Mouse (Mus musculus): ENCODE results near the gene Ifitm5. TPM values are rescaled to one million over a fixed set of nuclear protein-coding genes. Genes with fewer than 3 reads are reported as not detected.

Ifitm5 gene
- polyA plus RNA-seq, 1 experiment from 2014 or later: 0.82 TPM

DNA sequence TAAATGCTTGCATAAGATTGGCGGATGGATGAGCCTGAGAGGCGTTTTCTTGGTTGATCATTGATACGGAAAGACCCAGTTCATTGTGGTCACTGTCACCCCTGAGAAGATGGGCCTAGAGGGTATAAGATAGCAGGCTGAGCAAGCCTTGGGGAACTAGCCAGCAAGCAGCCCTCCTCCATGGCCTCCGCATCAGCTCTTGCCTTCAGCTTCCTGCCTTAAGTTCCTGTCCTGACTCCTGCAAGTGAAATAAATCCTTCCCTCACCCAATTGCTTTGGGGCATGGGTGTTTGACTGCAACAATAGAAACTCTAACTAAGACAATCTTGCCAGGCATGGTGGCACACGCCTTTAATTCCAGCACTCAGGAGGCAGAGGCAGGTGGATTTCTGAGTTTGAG is 9.9 kb upstream of the Ifitm5 start:
- Histone ChIP-seq H3K27me3 (ENCODE audit: control insufficient read depth, insufficient read depth, low read length) (no peaks in the 10 kb centered on the region), H3K36me3 (ENCODE audit: control insufficient read depth, insufficient read depth, low read length) (no peaks in the 10 kb centered on the region), H3K27ac (replicated peaks in 1 of 2; ENCODE audit: control insufficient read depth in 1 of 2, insufficient read depth in 1 of 2, low read depth in 2 of 2, low read length in 2 of 2) (no peak overlapping the region), H3K9me3 (ENCODE audit: control insufficient read depth, low read length) (no peaks in the 10 kb centered on the region), H3K4me1 (ENCODE audit: control insufficient read depth in 2 of 2, insufficient read depth in 2 of 2, low read length in 2 of 2) (peaks cover 0 to 7% of the 10 kb centered on the region in 2 experiments; a peak in 2 of 4 replicates), H3K4me3 (ENCODE audit: control insufficient read depth in 1 of 2, insufficient read depth in 1 of 2, low read depth in 1 of 2, low read length in 2 of 2) (no peak overlapping the region), H3K4me2 (ENCODE audit: low read length) (no peak overlapping the region), H3K9ac (ENCODE audit: low read length) (no peak overlapping the region)
- ATAC-seq (ENCODE audit: insufficient number of reproducible peaks, insufficient read depth, low FRiP score, low read depth): no peak
- 78% methylated on average over 5 of the region's 5 CpGs for WGBS

DNA sequence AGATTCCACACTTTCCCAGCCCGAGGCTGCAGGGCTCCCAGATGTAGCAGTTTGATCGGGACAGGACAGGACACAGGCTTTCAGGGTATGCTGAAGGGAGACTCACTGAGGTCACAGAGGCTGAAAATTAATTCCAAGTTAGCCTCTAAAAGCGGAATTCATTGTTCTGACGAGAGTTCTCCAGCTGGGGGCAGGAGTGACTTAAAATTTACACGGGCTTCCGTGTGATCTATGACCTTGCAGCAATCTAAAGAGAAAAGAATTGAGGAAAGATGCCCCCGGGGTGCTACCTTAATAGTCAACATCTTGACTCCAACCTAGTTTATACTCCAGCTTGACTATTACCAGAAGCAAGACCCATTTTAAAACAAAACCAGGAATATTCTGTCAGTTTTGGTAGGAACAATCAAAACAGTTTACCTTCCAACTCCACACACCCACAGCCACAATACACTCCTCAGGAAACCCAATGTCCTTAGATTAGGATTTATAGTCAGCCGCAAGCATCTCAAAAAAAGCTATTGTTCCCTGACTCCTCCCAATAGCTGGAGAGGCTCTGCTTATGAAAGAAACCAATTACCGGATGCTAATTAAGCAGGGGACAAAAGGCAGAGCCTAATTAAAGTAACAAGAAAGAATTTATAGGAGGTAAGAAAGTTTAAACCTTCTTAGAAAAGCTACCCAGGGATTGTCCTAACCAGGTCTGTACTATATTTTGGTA is 9.2 kb upstream of the Ifitm5 start:
- Histone ChIP-seq H3K9ac (ENCODE audit: low read length) (no peak overlapping the region; the same call in 1 of the 2 replicates), H3K27ac (replicated peaks in 1 of 2; ENCODE audit: control insufficient read depth in 1 of 2, insufficient read depth in 1 of 2, low read depth in 2 of 2, low read length in 2 of 2) (no peak overlapping the region)
- WGBS: 18% methylated on average over 9 of the region's 9 CpGs

GRCm38 (mm10) chr7:140956556-140956869 is 6.4 kb upstream of the Ifitm5 start:
- Histone ChIP-seq H3K36me3 (ENCODE audit: control insufficient read depth, insufficient read depth, low read length) (0 out of 2 replicates have a peak, but pooled peaks cover 7% of the 10 kb centered on the region), H3K9ac (ENCODE audit: low read length) (no peak overlapping the region), H3K4me3 (ENCODE audit: control insufficient read depth in 1 of 2, insufficient read depth in 1 of 2, low read depth in 1 of 2, low read length in 2 of 2) (no peak overlapping the region), H3K27ac (replicated peaks in 1 of 2; ENCODE audit: control insufficient read depth in 1 of 2, insufficient read depth in 1 of 2, low read depth in 2 of 2, low read length in 2 of 2) (peak overlapping the region; percentile 85 to 89), H3K4me2 (ENCODE audit: low read length) (peak overlapping the region; percentile 82), H3K27me3 (ENCODE audit: control insufficient read depth, insufficient read depth, low read length) (no peaks in the 10 kb centered on the region), H3K9me3 (ENCODE audit: control insufficient read depth, low read length) (no peaks in the 10 kb centered on the region), H3K4me1 (ENCODE audit: control insufficient read depth in 2 of 2, insufficient read depth in 2 of 2, low read length in 2 of 2) (peaks cover 11 to 16% of the 10 kb centered on the region in 2 experiments)
- no peak for ATAC-seq (ENCODE audit: insufficient number of reproducible peaks, insufficient read depth, low FRiP score, low read depth)
- WGBS: 42% methylated on average over 6 of the region's 6 CpGs

More for the DNA sequence above, 9.2 kb upstream of the Ifitm5 start:
- H3K4me3 ChIP-seq (ENCODE audit: control insufficient read depth in 1 of 2, insufficient read depth in 1 of 2, low read depth in 1 of 2, low read length in 2 of 2): no peak overlapping the region
- H3K36me3 ChIP-seq (ENCODE audit: control insufficient read depth, insufficient read depth, low read length): no peaks in the 10 kb centered on the region
- H3K4me1 ChIP-seq (ENCODE audit: control insufficient read depth in 2 of 2, insufficient read depth in 2 of 2, low read length in 2 of 2): peaks cover 4 to 7% of the 10 kb centered on the region in 2 experiments; a peak in 3 of 4 replicates
- H3K9me3 ChIP-seq (ENCODE audit: control insufficient read depth, low read length): no peaks in the 10 kb centered on the region
- H3K27me3 ChIP-seq (ENCODE audit: control insufficient read depth, insufficient read depth, low read length): no peaks in the 10 kb centered on the region
- H3K4me2 ChIP-seq (ENCODE audit: low read length): no peak overlapping the region
- ATAC-seq (ENCODE audit: insufficient number of reproducible peaks, insufficient read depth, low FRiP score, low read depth): no peak

DNA sequence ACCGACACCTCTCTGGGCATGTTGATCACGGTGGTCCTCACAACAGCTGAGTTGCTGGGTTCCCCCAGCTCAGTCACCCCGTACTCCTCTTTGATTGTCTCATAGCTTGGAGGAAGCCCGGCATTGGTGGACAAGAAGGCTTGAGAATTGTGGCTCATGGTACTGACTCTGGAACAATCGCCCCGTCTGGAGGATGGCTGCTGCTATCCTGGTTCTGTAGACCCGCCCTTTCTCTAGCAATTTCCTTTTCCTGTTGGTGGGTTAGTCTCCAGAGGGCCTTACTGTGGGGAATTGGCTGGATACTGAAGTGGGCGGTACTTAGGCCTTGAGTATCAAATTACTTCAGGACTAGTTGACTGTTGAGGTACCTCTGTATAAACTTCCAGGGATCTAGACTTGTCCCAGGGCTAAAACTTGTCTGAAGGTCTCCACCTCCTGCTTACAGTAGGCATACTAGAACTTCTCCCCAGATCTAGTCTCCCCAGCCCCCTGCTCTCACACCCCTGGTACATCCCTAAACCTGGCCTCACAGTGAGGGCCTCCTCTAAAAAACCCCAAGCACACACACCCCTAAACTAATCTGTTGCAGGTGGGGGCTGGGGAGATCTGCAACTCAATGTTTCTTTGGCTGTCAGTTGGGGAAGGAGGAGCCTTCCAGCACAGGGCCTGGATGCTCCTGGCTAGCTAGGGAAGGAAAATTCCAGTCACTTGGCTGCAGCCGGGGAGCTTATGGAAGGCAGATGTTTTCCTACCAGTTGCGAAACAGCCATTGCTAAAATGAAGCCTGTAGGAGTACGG is 5.9 kb upstream of the Ifitm5 start, which contains the start of the genes Gm45717 and Ifitm2:
Gene Gm45717, minus strand, starts transcription at position 180 of the 798 bp plus-strand sequence.
Gene Ifitm2, minus strand, starts transcription at position 230 of the 798 bp plus-strand sequence.
- H3K4me2 ChIP-seq (ENCODE audit: low read length): peak within 1 kb of the TSS; percentile 82
- H3K27me3 ChIP-seq (ENCODE audit: control insufficient read depth, insufficient read depth, low read length): no peaks in the 10 kb centered on the region
- H3K4me1 ChIP-seq (ENCODE audit: control insufficient read depth in 2 of 2, insufficient read depth in 2 of 2, low read length in 2 of 2): peaks cover 14 to 19% of the 10 kb centered on the region in 2 experiments
- H3K36me3 ChIP-seq (ENCODE audit: control insufficient read depth, insufficient read depth, low read length): 0 out of 2 replicates have a peak, but pooled peaks cover 7% of the 10 kb centered on the region
- H3K9ac ChIP-seq (ENCODE audit: low read length): peak within 1 kb of the TSS; percentile 80
- ATAC-seq (ENCODE audit: insufficient number of reproducible peaks, insufficient read depth, low FRiP score, low read depth): peak; percentile 83
- peak within 1 kb of the TSS; percentile 85 to 89 for H3K27ac ChIP-seq (replicated peaks in 1 of 2; ENCODE audit: control insufficient read depth in 1 of 2, insufficient read depth in 1 of 2, low read depth in 2 of 2, low read length in 2 of 2)
- 5% methylated on average over 11 of the region's 11 CpGs for WGBS
- H3K4me3 ChIP-seq (ENCODE audit: control insufficient read depth in 1 of 2, insufficient read depth in 1 of 2, low read depth in 1 of 2, low read length in 2 of 2): peak within 1 kb of the TSS; percentile 57 to 63
- no peaks in the 10 kb centered on the region for H3K9me3 ChIP-seq (ENCODE audit: control insufficient read depth, low read length)

DNA sequence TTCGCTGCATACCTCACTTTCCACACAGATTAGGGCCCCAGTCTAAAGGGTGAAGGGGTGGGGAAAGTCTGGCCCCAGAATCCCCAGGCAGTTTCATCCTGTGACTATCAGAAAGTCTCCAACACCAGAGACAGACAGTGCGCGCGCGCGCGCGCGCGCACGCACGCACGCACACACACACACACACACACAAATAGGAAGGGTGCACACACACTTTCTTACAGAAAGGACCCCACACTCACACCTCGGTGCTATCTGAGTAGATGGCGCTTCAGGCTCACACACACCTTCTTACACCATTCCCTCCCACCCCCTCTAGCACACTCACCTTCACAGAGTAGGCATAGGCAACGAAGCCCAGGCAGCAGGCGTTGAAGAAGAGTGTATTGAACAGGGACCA is 5.3 kb upstream of the Ifitm5 start:
- H3K9ac ChIP-seq (ENCODE audit: low read length): peak overlapping the region; percentile 80
- peak overlapping the region; percentile 57 to 63 for H3K4me3 ChIP-seq (ENCODE audit: control insufficient read depth in 1 of 2, insufficient read depth in 1 of 2, low read depth in 1 of 2, low read length in 2 of 2)
- H3K36me3 ChIP-seq (ENCODE audit: control insufficient read depth, insufficient read depth, low read length): 0 out of 2 replicates have a peak, but pooled peaks cover 7% of the 10 kb centered on the region
- peak overlapping the region; percentile 85 to 89 for H3K27ac ChIP-seq (replicated peaks in 1 of 2; ENCODE audit: control insufficient read depth in 1 of 2, insufficient read depth in 1 of 2, low read depth in 2 of 2, low read length in 2 of 2)
- H3K27me3 ChIP-seq (ENCODE audit: control insufficient read depth, insufficient read depth, low read length): no peaks in the 10 kb centered on the region
- WGBS: 4% methylated on average over 17 of the region's 17 CpGs
- H3K9me3 ChIP-seq (ENCODE audit: control insufficient read depth, low read length): no peaks in the 10 kb centered on the region
- ATAC-seq (ENCODE audit: insufficient number of reproducible peaks, insufficient read depth, low FRiP score, low read depth): peak; percentile 23
- H3K4me2 ChIP-seq (ENCODE audit: low read length): peak overlapping the region; percentile 82
- peaks cover 19 to 23% of the 10 kb centered on the region in 2 experiments for H3K4me1 ChIP-seq (ENCODE audit: control insufficient read depth in 2 of 2, insufficient read depth in 2 of 2, low read length in 2 of 2)

DNA sequence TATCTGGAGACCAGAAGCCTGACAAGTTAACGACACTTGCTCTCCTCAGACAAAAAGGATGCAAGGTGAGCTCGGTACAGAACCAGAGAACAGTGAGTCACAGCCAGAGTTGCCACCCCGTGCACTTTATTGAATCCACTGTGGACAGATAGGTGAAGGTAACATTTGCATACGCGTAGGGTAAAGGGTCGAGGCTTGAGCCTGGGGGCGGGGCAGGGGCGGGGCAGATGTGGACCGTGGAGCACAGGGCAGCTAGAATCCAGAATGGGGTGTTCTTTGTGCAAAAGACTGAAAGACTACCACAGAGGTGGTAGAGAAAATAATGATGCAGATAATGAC is 4.6 kb upstream of the Ifitm5 start:
- ATAC-seq (ENCODE audit: insufficient number of reproducible peaks, insufficient read depth, low FRiP score, low read depth): no peak
- Histone ChIP-seq H3K4me3 (ENCODE audit: control insufficient read depth in 1 of 2, insufficient read depth in 1 of 2, low read depth in 1 of 2, low read length in 2 of 2) (peak overlapping the region; percentile 57 to 63), H3K27ac (replicated peaks in 1 of 2; ENCODE audit: control insufficient read depth in 1 of 2, insufficient read depth in 1 of 2, low read depth in 2 of 2, low read length in 2 of 2) (peak overlapping the region in 1 of 2 experiments; percentile 89; a peak in 2 of 4 replicates), H3K4me2 (ENCODE audit: low read length) (peak overlapping the region; percentile 82), H3K36me3 (ENCODE audit: control insufficient read depth, insufficient read depth, low read length) (peaks cover 10% of the 10 kb centered on the region; the same call in 1 of the 2 replicates), H3K27me3 (ENCODE audit: control insufficient read depth, insufficient read depth, low read length) (no peaks in the 10 kb centered on the region), H3K9ac (ENCODE audit: low read length) (peak overlapping the region; percentile 80), H3K4me1 (ENCODE audit: control insufficient read depth in 2 of 2, insufficient read depth in 2 of 2, low read length in 2 of 2) (peaks cover 19 to 24% of the 10 kb centered on the region in 2 experiments), H3K9me3 (ENCODE audit: control insufficient read depth, low read length) (no peaks in the 10 kb centered on the region)
- WGBS: 5% methylated on average over 9 of the region's 9 CpGs

DNA sequence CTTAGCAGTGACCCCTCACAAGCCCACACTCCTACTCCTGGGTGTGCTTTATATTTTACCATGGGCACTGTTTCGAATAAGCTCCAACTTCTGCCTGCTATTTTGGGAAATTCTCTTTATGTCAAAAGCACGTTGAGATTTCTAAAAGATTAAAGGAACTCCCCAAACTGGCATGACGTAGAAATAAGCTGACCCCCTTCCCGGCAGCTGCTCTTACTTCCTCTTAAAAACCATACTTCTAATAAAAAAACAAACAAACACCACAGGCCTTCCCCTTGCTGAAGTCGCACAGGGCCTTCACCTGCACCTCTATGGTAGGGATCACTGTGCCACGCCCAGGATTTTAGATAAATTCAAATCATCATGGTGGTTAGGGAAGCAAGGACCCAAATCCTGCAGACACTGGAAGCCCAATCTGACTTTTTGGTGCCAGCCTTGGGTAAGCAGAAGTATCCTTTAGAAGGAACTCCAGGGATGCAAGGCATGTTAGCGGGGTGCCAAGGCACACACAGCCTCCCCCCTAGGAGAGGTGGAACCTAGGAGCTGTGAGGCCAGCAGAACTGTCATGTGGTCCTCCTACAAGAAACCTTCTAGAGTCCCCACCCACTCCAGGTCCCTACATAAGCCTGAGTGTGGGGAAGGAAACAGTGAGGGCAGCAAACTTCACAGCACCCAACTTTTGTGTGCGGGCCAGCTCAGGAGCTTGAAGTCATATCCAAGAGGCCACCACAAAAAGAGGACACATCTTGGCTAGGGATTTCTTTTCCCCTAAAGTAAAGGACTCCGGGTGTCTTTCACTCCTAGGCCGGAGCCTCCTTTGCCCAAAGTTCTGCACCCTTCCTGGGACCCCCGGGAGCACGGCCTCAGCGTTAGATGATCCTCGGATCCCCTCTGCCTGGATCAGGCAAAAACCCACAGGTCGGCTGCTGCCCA is 4.0 kb upstream of the Ifitm5 start:
- peak overlapping the region; percentile 80 for H3K9ac ChIP-seq (ENCODE audit: low read length)
- H3K27me3 ChIP-seq (ENCODE audit: control insufficient read depth, insufficient read depth, low read length): no peaks in the 10 kb centered on the region
- no peaks in the 10 kb centered on the region for H3K9me3 ChIP-seq (ENCODE audit: control insufficient read depth, low read length)
- 58% methylated on average over 15 of the region's 15 CpGs for WGBS
- no peak overlapping the region; a peak in 1 of 4 replicates for H3K27ac ChIP-seq (replicated peaks in 1 of 2; ENCODE audit: control insufficient read depth in 1 of 2, insufficient read depth in 1 of 2, low read depth in 2 of 2, low read length in 2 of 2)
- H3K4me2 ChIP-seq (ENCODE audit: low read length): peak overlapping the region; percentile 82
- peaks cover 19 to 24% of the 10 kb centered on the region in 2 experiments for H3K4me1 ChIP-seq (ENCODE audit: control insufficient read depth in 2 of 2, insufficient read depth in 2 of 2, low read length in 2 of 2)
- peaks cover 16% of the 10 kb centered on the region for H3K36me3 ChIP-seq (ENCODE audit: control insufficient read depth, insufficient read depth, low read length)
- ATAC-seq (ENCODE audit: insufficient number of reproducible peaks, insufficient read depth, low FRiP score, low read depth): no peak
- H3K4me3 ChIP-seq (ENCODE audit: control insufficient read depth in 1 of 2, insufficient read depth in 1 of 2, low read depth in 1 of 2, low read length in 2 of 2): peak overlapping the region; percentile 57 to 63
